Mouse (Mus musculus) megakaryocyte progenitor cell, adult 5-6 weeks (primary cell): ENCODE measurements around the gene 4933402N03Rik. TPM values are rescaled to one million over a fixed set of nuclear protein-coding genes. Genes with fewer than 3 reads are reported as not detected.
A peak's percentile ranks its signal among the peaks of the same experiment; 100 is the strongest.

Experiments
- ATAC-seq: replicated peaks from 2 replicates; pipeline ENCODE4 v1.8.0; 2016; ENCODE audit warnings: mild to moderate bottlenecking, moderate TSS enrichment, inconsistent platforms; ENCODE audit not compliant: poor library complexity
- total RNA-seq, 2 experiments: library from RNA; stranded (forward) in 1 of 2; stranded (reverse) in 1 of 2; fragments of 157-497, 149-512 nt in 1 of 2; fragments of 200-1000 nt in 1 of 2; gene quantifications; 2 replicates each; pipeline versions ENCODE4 v1.2.3 to v1.2.4; 2015 to 2017

The 4933402N03Rik gene
- total RNA-seq (2015) (not detected in 2 replicates), total RNA-seq (2017) (not detected in 2 replicates)

DNA sequence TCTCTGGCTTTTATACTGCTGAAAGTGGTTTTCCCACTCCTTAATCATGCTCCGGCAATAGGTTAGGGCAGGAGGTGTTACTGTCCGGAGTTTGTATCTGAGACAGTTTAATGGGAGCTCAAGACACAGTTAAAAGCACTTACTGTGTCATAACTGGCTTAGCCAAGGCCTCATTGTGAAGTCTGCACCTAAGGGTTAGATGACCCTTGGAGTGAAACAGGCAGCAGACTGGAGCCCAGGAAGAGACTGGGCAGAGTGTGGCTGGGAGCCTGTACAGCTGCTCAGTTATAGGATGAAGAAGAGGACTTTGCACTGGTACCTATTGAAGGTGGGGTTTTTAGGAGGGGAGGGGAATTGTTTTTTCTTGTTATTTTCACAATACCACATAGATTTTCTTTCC is at the start of gene 4933402N03Rik:
Gene 4933402N03Rik (minus strand): TSS at position 101 of the 400 bp plus-strand sequence.
- no peak for ATAC-seq

DNA sequence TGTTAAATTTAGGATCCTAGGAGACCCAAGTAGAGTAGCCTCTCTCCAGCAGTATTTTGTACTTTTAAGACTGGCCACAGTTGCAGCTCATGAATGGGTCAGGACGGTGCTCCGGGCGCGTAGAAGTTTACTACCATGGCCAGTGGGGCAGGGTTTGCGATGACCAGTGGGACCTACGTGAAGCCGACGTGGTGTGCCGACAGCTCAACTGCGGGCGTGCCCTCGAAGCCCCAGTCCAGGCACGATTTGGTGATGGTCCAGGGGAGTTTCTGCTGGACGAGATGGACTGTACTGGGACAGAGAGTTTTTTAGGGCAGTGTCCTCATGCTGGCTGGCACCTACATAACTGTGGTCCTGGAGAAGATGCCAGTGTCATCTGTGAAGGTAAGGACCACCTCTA is 41.9 kb upstream of the 4933402N03Rik start:
- ATAC-seq, result no peak

GRCm38 (mm10) chr7:131187047-131187446 is 40.9 kb upstream of the 4933402N03Rik start:
- no peak for ATAC-seq

DNA sequence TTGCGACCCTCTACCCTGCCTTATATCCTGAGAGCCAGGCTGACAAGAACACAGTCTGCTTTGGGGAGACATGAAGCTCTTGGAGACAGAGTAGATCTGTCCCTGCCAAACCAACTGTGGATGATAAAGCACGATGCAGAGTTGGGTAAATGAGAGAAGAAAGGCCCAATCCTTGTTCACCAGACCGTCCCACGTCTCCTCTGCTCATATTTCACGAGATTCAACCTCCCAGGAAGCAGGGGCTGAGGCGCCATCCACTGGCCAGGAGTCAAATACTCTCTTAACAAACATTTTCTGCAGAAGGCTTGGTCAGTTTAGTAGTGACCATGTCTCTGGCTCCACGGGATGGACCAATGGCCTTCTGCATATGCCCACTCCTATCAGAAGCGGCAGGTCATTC is 38.2 kb upstream of the 4933402N03Rik start:
- ATAC-seq, result no peak

- peak; percentile 71 for ATAC-seq
Measured at GRCm38 (mm10) chr7:131182685-131183084, 36.6 kb upstream of the 4933402N03Rik start.

DNA sequence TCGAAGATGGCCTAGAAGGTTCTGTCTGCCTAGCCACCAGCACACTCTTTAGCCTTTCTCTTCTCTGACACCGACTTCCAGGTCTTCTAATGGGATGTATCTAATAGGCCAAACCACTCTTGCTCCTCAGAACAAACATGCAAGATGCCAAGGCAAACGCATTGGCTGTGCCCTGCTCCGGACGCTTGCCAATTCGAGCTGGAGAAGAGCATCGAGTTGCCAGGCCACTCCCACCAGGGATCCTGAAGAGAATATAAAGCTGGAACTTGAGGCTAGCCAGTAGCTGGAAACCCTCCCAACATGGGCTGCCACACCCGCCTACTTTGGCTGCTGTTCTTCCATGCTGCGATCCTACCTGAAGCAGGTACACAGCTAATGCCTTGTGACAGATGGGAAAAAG is 28.0 kb upstream of the 4933402N03Rik start, which contains the start of gene 5430419D17Rik:
Gene 5430419D17Rik (plus strand): TSS at position 282 of the 400 bp plus-strand sequence.
- ATAC-seq, result no peak

DNA sequence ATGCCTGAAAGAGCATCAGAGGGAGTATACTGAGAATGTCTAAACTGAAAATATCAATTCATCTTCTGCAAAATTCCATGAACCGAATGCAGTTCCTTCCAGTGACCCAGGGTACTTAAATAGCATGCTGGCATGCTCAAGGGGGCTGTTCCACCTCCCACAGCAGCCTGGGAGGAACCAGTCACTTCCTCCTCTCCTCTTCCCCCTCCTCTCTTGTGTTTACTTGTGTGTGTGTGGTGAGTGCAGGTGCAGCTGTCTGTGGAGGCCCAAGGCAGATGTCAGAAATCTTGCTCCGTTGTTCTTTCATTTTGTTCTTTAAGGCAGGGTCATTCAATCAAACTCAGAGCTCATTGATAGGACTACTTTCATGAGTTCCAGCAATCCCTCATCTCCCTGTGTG is 23.0 kb upstream of the 4933402N03Rik start:
- no peak for ATAC-seq

DNA sequence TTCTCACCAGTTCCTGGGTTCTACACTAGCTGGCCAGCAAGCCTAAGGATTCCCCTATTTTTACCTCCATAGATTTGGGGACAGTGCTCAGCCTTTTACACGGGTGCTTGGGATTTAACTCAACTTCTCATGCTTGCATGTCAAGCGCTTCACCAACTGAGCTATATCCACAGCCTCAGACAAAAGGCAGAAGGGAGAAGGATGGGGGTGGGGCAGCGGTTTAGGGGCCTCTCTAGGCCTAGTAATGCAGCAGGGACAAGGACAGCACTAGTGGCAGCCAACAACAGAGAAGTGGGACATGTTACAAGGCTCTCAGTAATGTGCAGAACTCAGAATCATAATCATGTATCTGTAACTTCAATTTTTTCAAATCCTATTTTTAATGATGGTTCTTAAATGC is 21.7 kb upstream of the 4933402N03Rik start:
- no peak for ATAC-seq

DNA sequence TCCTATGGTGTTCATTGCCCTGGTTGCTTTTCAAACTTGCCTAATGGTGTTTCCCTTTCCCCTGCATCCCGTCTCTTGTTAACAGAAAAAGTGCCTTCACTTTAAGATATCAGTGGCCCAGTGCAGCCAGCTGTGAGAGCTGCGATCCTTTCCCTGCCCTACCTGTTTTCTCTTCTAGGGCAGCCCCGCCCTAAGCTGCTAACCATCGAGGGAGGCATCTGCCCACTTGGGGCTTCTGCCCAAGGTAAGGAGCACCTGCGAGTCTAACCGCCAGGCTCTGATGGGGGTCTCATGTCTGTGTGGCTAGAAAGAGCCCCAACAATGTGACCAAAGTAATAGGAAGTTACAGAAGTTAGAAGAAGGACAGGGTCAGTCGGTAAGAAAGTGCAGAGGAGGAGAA is 16.1 kb upstream of the 4933402N03Rik start:
- ATAC-seq, result no peak

DNA sequence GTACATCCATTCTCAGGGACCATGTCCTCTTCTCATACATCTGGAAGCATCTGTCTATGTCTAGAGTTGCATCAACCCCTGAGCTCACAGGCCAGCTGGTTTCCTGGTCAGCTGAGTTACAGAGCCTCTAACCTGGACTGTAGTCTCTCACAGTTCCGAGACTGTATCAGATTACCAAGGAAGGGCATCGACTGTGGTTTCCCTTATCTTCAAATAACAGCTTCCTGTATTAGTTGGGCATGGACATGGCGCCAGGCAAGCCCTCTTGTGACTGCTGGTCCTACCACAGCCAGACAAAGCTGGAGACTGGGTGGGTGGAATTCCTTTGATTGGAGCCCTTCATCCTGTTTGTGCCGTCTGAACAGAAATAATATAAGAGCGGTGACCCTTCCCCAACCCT is 6.9 kb upstream of the 4933402N03Rik start:
- no peak for ATAC-seq

- no peak for ATAC-seq
Measured at GRCm38 (mm10) chr7:131150179-131150578, 4.1 kb upstream of the 4933402N03Rik start.

- ATAC-seq, result no peak
Measured at GRCm38 (mm10) chr7:131133181-131133580, 12.9 kb downstream of the 4933402N03Rik start.

DNA sequence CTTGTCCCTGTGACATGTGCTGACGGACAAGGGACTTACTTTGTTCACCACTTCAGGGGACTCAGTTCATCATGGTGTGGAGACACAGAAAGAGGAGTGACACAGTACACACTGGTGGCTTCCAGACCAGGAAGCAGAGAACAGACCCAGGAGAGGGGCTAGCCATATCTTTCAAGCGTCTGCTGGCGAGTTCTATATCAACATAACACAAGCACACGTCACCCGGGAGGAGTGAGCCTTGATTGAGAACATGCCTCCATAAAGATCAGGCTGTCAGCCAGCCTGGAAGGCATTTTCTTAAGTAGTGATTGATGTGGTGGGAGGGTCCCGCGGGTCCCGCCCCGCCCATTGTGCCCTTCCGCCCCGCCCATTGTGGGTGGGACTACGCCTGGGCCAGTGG is 16.1 kb downstream of the 4933402N03Rik start:
- ATAC-seq, result no peak

GRCm38 (mm10) chr7:131122210-131122807 is 23.8 kb downstream of the 4933402N03Rik start:
- no peak for ATAC-seq

GRCm38 (mm10) chr7:131114434-131114833 is 31.7 kb downstream of the 4933402N03Rik start:
- ATAC-seq, result no peak

DNA sequence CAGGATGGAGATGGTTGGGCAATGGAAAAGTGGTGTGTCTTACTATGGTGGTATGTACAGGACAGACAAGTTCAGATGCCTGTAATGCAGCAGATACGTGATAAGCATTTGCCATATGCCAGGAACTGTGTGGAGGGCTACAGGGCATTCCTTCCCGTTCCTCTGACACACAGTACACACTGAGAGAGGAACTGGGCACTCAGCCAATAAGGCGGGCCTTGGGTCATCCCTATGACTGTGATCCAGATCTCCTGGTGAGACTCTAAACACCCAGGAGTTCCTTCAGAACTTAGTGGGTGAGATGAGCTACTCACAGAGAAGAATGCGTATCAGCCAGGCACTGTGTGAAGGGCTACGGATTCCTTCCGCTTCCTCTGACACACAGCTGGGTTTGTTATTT is 32.4 kb downstream of the 4933402N03Rik start:
- ATAC-seq, result no peak

DNA sequence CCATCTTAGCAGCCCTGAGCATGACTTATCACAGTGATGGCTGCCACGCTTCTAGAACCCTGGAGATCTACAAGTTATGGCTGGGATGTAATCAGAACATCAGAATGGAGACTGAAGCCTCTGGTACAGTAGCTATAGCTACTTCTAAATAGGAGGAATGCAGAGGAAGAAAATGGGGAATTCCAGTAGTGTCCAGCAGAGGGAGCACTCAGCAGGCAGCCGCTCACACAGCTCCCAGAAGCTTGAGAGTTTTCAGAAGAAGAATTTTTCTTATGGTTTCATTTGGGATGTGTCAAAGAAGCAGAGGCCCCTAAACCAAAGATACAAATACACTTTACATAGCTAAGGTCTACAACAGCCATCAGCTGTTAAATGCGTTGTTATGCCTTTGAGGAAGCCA is 33.6 kb downstream of the 4933402N03Rik start:
- peak; percentile 73 for ATAC-seq

Other genes with a start within 250 kb of the 4933402N03Rik start
- gene Htra1, start 210.2 kb downstream of the 4933402N03Rik start, total RNA-seq (2015), result not detected in 2 replicates
- 0.29 TPM in 1 of 2 replicates, not detected in the other for gene Htra1, start 210.2 kb downstream of the 4933402N03Rik start, total RNA-seq (2017)
- not detected in 2 replicates for gene Dmbt1, start 114.3 kb downstream of the 4933402N03Rik start, total RNA-seq (2015)
- gene Dmbt1, start 114.3 kb downstream of the 4933402N03Rik start, total RNA-seq (2017), result not detected in 2 replicates
- not detected in 2 replicates for gene 5430419D17Rik, start 28.1 kb upstream of the 4933402N03Rik start, total RNA-seq (2015)
- gene 5430419D17Rik, start 28.1 kb upstream of the 4933402N03Rik start, total RNA-seq (2017), result not detected in 2 replicates
- gene Cuzd1, start 176.0 kb upstream of the 4933402N03Rik start, total RNA-seq (2015), result 0.17 TPM in 1 of 2 replicates, not detected in the other
- gene Cuzd1, start 176.0 kb upstream of the 4933402N03Rik start, total RNA-seq (2017), result not detected in 2 replicates
- not detected in 2 replicates for gene Fam24b, start 183.2 kb upstream of the 4933402N03Rik start, total RNA-seq (2015)
- not detected in 2 replicates for gene Fam24b, start 183.2 kb upstream of the 4933402N03Rik start, total RNA-seq (2017)
- not detected in 2 replicates for gene Fam24a, start 187.6 kb upstream of the 4933402N03Rik start, total RNA-seq (2015)
- gene Fam24a, start 187.6 kb upstream of the 4933402N03Rik start, total RNA-seq (2017), result not detected in 2 replicates
- gene 2310057M21Rik, start 216.4 kb upstream of the 4933402N03Rik start, total RNA-seq (2015), result 11.0 and 21.7 TPM in 2 replicates
- gene 2310057M21Rik, start 216.4 kb upstream of the 4933402N03Rik start, total RNA-seq (2017), result 5.6 and 8.7 TPM in 2 replicates
- gene Pstk, start 224.8 kb upstream of the 4933402N03Rik start, total RNA-seq (2015), result 31.2 and 36.4 TPM in 2 replicates
- 13.8 and 33.4 TPM in 2 replicates for gene Pstk, start 224.8 kb upstream of the 4933402N03Rik start, total RNA-seq (2017)